Mouse (Mus musculus) leukemia stem cell, adult 10-12 weeks (primary cell): ENCODE measurements around the gene Qsox1. TPM values are rescaled to one million over a fixed set of nuclear protein-coding genes. Genes with fewer than 3 reads are reported as not detected.

Source experiments
- polyA plus RNA-seq: library from polyadenylated mRNA; stranded (reverse); fragments of >175 nt; gene quantifications from 2 replicates; pipeline ENCODE4 v1.2.3, GENCODE M21; 2012; ENCODE audit warnings: low replicate concordance

Qsox1 gene
- polyA plus RNA-seq, result 9.7 and 35.6 TPM in 2 replicates

GRCm38 (mm10) chr1:155812581-155813499 is at the start of gene Qsox1:
Gene Qsox1, minus strand, starts transcription at chr1:155812889.

GRCm38 (mm10) chr1:155751484-155752255 is 61.0 kb downstream of the Qsox1 start, which contains the start of gene Lhx4:
Gene Lhx4, minus strand, starts transcription at chr1:155751684.

Other genes starting within 250 kb of the Qsox1 start
- gene Lhx4, start 61.2 kb downstream of the Qsox1 start, polyA plus RNA-seq, result not detected in 2 replicates
- 2.7 and 3.4 TPM in 2 replicates for gene Cep350, start 160.4 kb upstream of the Qsox1 start, polyA plus RNA-seq
- gene Tor1aip2, start 222.5 kb upstream of the Qsox1 start, polyA plus RNA-seq, result 4.0 and 26.6 TPM in 2 replicates
- gene Tor1aip1, start 223.6 kb upstream of the Qsox1 start, polyA plus RNA-seq, result 24.6 and 34.5 TPM in 2 replicates